Mouse (Mus musculus) retina, adult 2 months (tissue): Measurements from ENCODE around the gene Pigl.

Experiments
- DNase-seq: peaks from one replicate; pipeline ENCODE4 v3.0.0-alpha.2; 2012; ENCODE audit warnings: low read depth, low spot score

Pigl gene

DNA sequence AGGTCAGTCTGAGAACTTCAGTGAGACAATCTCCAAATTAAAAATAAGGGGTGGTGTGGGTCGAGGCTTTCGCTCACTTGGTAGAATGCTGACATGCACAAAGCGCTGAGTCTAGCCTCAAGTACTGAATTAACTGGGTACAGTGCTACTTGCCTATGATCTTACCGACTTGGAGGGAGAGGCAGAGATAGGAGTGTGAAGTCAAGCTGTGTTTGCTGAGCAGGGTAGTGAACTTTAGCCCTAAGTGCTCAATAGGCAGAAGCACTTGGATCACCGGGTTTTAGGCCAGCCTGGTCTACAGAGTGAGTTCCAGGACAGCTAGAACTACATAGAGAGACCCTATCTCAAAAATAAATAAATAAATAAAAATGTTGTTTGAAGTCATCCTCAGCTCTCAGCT lies 98.9 kb downstream of the Pigl start:
- DNase-seq, result no peak

DNA sequence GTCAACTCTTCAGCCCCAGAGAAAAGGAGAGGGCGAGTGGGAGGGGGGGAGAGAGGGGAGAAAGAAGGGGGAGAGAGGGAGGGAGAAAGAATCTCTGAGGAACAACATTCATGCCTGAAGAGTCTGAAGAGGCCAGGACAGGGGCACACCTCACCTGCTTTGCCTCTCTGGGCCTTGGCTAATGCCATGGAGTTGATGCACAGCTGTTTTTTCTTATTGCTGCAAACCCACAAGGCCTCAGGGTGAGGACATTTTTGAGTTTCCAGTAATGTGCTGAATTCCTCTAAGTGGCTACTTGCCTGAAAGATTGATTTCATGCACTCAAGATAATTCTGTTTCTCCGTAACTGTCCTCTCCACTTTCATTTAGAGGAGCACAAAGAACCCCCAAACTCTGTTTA lies 99.9 kb downstream of the Pigl start:
- no peak for DNase-seq

DNA sequence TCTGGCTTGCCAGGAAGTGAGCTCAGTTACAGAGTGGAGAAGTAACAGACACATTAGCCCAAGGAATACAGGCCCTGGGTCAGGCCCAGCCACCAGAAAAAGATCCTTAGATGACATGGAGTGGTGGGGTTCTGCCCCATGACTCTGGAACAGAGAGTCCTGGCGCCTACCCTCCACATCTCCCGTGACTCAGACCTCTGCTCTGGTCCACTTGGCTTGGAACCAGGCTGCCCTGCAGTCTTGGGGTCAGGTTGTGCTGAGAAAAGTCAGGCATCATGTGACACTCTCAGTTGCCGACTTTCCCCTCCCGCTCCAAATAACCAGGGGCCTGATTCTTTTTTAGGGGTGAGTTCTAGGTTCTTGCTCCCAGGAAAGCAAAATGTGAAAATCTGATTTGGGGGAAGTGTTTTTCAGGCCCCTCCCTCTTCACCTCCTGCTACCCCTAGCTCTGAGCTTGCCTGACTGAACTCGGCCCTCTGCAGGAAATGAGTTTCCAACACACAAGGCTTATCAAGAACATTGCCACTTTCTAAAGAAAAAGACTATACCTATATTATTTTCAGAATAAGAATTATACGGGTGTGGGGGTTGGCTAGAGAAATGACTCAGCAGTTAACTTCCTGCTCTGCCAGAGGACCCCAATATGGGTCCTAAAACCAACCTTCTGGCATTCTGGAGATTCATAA lies 100.8 kb downstream of the Pigl start:
- DNase-seq, result no peak

DNA sequence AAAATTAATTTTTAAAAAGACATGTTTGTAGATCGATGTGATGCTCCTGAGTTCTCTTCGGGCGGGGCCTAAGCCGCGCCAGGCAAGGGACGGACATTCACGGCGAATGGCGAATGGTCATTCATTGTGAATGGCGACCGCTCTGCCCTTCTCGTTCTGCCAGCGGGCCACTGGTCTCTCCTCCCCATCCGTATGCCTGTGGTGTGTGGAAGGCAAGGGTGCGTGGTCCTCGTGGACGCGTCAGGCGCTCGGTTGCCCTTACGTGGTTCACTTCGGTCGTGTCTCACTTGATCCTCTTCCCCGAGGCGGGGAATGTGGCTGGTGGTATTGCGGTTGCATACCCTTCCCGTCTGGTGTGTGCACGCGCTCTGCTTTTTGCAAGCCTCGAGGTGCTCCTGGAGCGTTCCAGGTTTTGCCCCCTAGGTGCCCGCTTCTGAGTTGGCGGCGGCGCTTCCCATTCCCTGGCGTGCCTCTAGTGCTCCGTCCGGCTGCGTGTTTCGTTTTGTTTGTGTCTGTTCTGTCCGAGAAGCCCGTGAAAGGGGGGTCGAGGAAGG lies 102.3 kb downstream of the Pigl start:
- DNase-seq, result no peak

DNA sequence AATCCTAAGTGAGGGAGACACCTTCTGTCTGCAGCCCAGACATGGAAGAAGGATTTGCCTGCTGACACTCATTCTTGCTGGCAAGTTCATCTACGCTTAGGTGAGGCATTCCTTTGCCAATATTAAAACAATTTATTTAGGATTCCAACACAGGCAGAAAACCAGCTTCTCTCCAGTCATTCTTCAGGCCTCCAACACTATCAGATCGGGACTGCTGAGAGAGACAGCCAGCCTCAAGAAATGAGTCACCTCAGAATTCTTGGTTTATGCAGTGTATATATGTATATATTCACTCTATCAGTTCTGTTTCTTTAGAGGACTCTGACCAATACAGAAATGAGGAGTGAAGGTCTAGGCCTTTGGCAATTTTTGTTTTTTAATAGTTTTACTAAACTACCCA lies 105.3 kb downstream of the Pigl start:
- no peak for DNase-seq
